Mouse (Mus musculus): Measurements from ENCODE around the gene Tmigd3.

GRCm38 (mm10) chr3:105908976-105909375, 38.3 kb downstream of the Tmigd3 start:
- TF ChIP-seq CTCF (IDR thresholded peaks at IDR 0.05; ENCODE audit: low read depth) (no peak), EP300 (IDR thresholded peaks at IDR 0.05; ENCODE audit: low read depth) (no peak)
